ENCODE assay signal across 11 mouse cellular contexts in the genomic region with DNA sequence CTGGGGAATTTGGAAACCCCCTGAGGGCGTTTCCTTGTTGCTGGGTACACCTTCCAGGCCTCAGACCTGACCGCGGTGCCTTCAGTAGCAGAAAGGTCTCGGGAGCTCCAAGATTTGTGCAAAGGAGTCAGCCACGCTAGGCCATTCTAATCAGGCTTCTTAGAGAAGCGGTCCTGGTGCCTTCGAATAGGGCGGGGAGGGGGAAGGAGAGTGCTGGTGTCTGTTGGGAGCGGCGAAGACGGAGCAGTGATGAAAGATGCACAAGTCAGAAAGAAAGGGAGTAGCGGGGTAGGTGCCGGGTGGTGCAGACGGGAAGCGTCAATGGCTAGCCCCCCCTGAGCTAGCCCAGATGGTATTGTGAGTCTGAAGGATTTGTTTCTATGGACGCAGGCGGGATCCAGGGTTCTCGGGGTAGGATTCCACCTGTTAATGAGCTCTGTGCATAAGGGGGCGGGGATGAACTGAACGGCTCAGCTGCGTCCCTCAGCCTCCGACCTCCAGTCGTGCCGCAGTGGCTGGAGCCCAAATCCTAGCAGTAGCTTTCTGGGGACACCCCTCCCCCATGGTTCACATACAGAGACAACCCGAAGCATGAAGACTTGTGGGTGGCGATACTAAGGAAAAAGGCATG. TPM values are rescaled to one million over a fixed set of nuclear protein-coding genes. Genes with fewer than 3 reads are reported as not detected.
A peak's percentile ranks its signal among the peaks of the same experiment; 100 is the strongest.
DNase-seq lines count a peak whose midpoint lies in the region; ATAC-seq and TF ChIP-seq lines count a peak whose summit lies in the region.
"Had no signal": no experiment of that assay in that cellular context is flagged by ENCODE, and none has a peak within 500 bp of the region (broad histone marks: within the 10 kb centered on the region; RNA-seq: fewer than 3 reads in every experiment).

No protein-coding gene starts in this region.

- H3K9me3 ChIP-seq in midbrain, embryonic 15.5 days: no peaks in the 10 kb centered on the region

- H3K27ac ChIP-seq in cerebellum, adult 2 months (ENCODE audit: insufficient read depth, low read length): no peak overlapping the region
- peak overlapping the region; percentile 95 for H3K27ac ChIP-seq in midbrain, embryonic 15.5 days

- peak; percentile 82 for ATAC-seq in midbrain, embryonic 15.5 days (replicated peaks)
- ATAC-seq: activated CD4-positive, CD25-positive, alpha-beta regulatory T cell, adult 4 months had no signal

- intact Hi-C loops in heart, postnatal 25 days (cut with DNase I): no loop called here

- H3K9ac ChIP-seq in midbrain, embryonic 15.5 days: peak overlapping the region; percentile 68

- no peak for TF ChIP-seq CTCF in cerebellum, adult 2 months (IDR thresholded peaks at IDR 0.05; ENCODE audit: borderline replicate concordance, insufficient read depth, low read depth, low read length)

- peak; percentile 77 to 84 for DNase-seq in cerebellum, postnatal 10 days
- DNase-seq in cerebellum, adult 2 months: no peak
- peak; percentile 26 for DNase-seq in brain, adult 2 months (ENCODE audit: low read depth, low spot score)
- peak; percentile 12 to 17 for DNase-seq in frontal cortex, postnatal 36 days (ENCODE audit: low spot score in 2 of 2)
- DNase-seq in spleen, adult 18-20 months: no peak
- no peak for DNase-seq in heart, postnatal 25 days (ENCODE audit: low spot score)
- DNase-seq in thymus, postnatal 25 days: no peak
- DNase-seq: kidney, adult 8-10 months had no signal

- no peaks in the 10 kb centered on the region for H3K36me3 ChIP-seq in midbrain, embryonic 15.5 days (replicated peaks)

- peak overlapping the region; percentile 48 for H3K4me2 ChIP-seq in midbrain, embryonic 15.5 days

- 17% methylated on average over 26 of the region's 26 CpGs for WGBS in cerebellum, adult 2 months
- WGBS in midbrain, embryonic 15.5 days: under 1% methylated on average over 26 of the region's 26 CpGs

- TF ChIP-seq POLR2A in cerebellum, adult 2 months (IDR thresholded peaks at IDR 0.05; ENCODE audit: borderline replicate concordance, insufficient read depth, low read length): no peak

- H3K27me3 ChIP-seq in cerebellum, adult 2 months (ENCODE audit: control insufficient read depth, insufficient read depth, low read length): peaks cover 1% of the 10 kb centered on the region; the same call in 1 of the 2 replicates
- H3K27me3 ChIP-seq in midbrain, embryonic 15.5 days (replicated peaks): peaks cover 15% of the 10 kb centered on the region; the same call in 1 of the 2 replicates

- H3K4me3 ChIP-seq in cerebellum, adult 2 months (replicated peaks; ENCODE audit: insufficient read depth, low read depth, low read length): no peak overlapping the region
- H3K4me3 ChIP-seq in midbrain, embryonic 15.5 days: peak overlapping the region; percentile 44

- no peaks in the 10 kb centered on the region for H3K4me1 ChIP-seq in cerebellum, adult 2 months (ENCODE audit: control insufficient read depth, insufficient read depth, low read length)
- H3K4me1 ChIP-seq in midbrain, embryonic 15.5 days: peaks cover 6% of the 10 kb centered on the region; the same call in 1 of the 2 replicates

RNA-seq across cellular contexts. Expression of gene Slc17a6, which starts 5.3 kb away (rescaled TPM):
- 33.0 and 43.1 TPM in 2 replicates for polyA plus RNA-seq in cerebellum, adult 2 months (2012; rRNA removed)
- polyA plus RNA-seq in midbrain, embryonic 15.5 days (2015; fragmentation: Nextera tagmentation; extraction: Ambion mirVana): 114 and 116 TPM in 2 replicates
- not detected for total RNA-seq in heart, postnatal 25 days (2021)
- polyA plus RNA-seq: activated CD4-positive, CD25-positive, alpha-beta regulatory T cell, adult 4 months; liver, embryonic 16.5 days had no signal

Comparison
In these comparisons a context has a peak if more than half of its experiments do, and no peak if none do; other contexts are left out.
1. DNase-seq: peak in cerebellum, postnatal 10 days (2 of 2), brain, adult 2 months (single experiment) and frontal cortex, postnatal 36 days (2 of 2); none in cerebellum, adult 2 months (0 of 2), spleen, adult 18-20 months (0 of 2), heart, postnatal 25 days (single experiment) and thymus, postnatal 25 days (single experiment).